Mouse (Mus musculus): ENCODE measurements at regions not wholly inside any gene's neighbourhood (a gene's known extent, or its start where the extent isn't known, plus 50 kb on each side); places are given as distances from the start of the nearest gene placed in this dataset.
"Not testable (repeated sequence)": the region's sequence is repeated elsewhere in the genome, so short reads cannot be mapped to it uniquely, and the experiment has no call there.

- Histone ChIP-seq H3K4me1 (no peaks in the 10 kb centered on the region), H3K9me3 (no peaks in the 10 kb centered on the region), H3K4me2 (replicated peaks) (no peak overlapping the region), H3K27me3 (no peaks in the 10 kb centered on the region), H3K4me3 (no peak overlapping the region), H3K36me3 (no peaks in the 10 kb centered on the region), H3K27ac (replicated peaks) (no peak overlapping the region), H3K9ac (replicated peaks) (no peak overlapping the region)
- 17% methylated on average over 5 of the region's 5 CpGs for WGBS
- no peak for ATAC-seq (replicated peaks)
Observed at GRCm38 (mm10) chr15:90400326-90401280, 176.5 kb downstream of the Alg10b start.

- Histone ChIP-seq H3K4me2 (replicated peaks) (no peak overlapping the region), H3K27ac (replicated peaks) (no peak overlapping the region), H3K9me3 (no peaks in the 10 kb centered on the region), H3K27me3 (no peaks in the 10 kb centered on the region), H3K9ac (replicated peaks) (no peak overlapping the region), H3K4me3 (no peak overlapping the region), H3K36me3 (no peaks in the 10 kb centered on the region), H3K4me1 (0 out of 2 replicates have a peak, but pooled peaks cover 3% of the 10 kb centered on the region)
- ATAC-seq (replicated peaks) = no peak
- WGBS = 93% methylated on average over 2 of the region's 2 CpGs
Observed at GRCm38 (mm10) chr15:90420776-90421175, 196.7 kb downstream of the Alg10b start.

GRCm38 (mm10) chr15:90422122-90422614 is 198.1 kb downstream of the Alg10b start:
- no peak overlapping the region for H3K4me2 ChIP-seq (replicated peaks)

GRCm38 (mm10) chr15:90431048-90431447 is 206.9 kb downstream of the Alg10b start:
- ATAC-seq (replicated peaks); H3K27me3 ChIP-seq: not testable (repeated sequence)
- 96% methylated on average over 3 of the region's 3 CpGs for WGBS

More at GRCm38 (mm10) chr15:90422122-90422614, 198.1 kb downstream of the Alg10b start:
- Histone ChIP-seq H3K27me3 (no peaks in the 10 kb centered on the region), H3K4me3 (no peak overlapping the region), H3K4me1 (0 out of 2 replicates have a peak, but pooled peaks cover 3% of the 10 kb centered on the region), H3K36me3 (no peaks in the 10 kb centered on the region), H3K9ac (replicated peaks) (no peak overlapping the region), H3K9me3 (no peaks in the 10 kb centered on the region), H3K27ac (replicated peaks) (no peak overlapping the region)
- no peak for ATAC-seq (replicated peaks)
- 34% methylated on average over 5 of the region's 5 CpGs for WGBS

GRCm38 (mm10) chr15:90432154-90432553 is 208.0 kb downstream of the Alg10b start:
- Histone ChIP-seq H3K4me1 (no peaks in the 10 kb centered on the region), H3K27ac (replicated peaks) (no peak overlapping the region), H3K27me3 (no peaks in the 10 kb centered on the region), H3K9ac (replicated peaks) (no peak overlapping the region), H3K9me3 (no peaks in the 10 kb centered on the region), H3K4me3 (no peak overlapping the region), H3K36me3 (no peaks in the 10 kb centered on the region), H3K4me2 (replicated peaks) (no peak overlapping the region)
- ATAC-seq (replicated peaks) = no peak
- 64% methylated on average over 2 of the region's 2 CpGs for WGBS

More at GRCm38 (mm10) chr15:90431048-90431447, 206.9 kb downstream of the Alg10b start:
- H3K4me1 ChIP-seq; H3K9ac ChIP-seq (replicated peaks); H3K27ac ChIP-seq (replicated peaks); H3K4me3 ChIP-seq; H3K36me3 ChIP-seq; H3K4me2 ChIP-seq (replicated peaks); H3K9me3 ChIP-seq: not testable (repeated sequence)

GRCm38 (mm10) chr15:90435286-90435685 is 211.2 kb downstream of the Alg10b start:
- H3K27ac ChIP-seq (replicated peaks) = no peak overlapping the region
- WGBS = 65% methylated on average over 5 of the region's 5 CpGs

More at GRCm38 (mm10) chr15:90435286-90435685, 211.2 kb downstream of the Alg10b start:
- H3K27me3 ChIP-seq = no peaks in the 10 kb centered on the region
- ATAC-seq (replicated peaks) = no peak
- no peaks in the 10 kb centered on the region for H3K36me3 ChIP-seq
- no peak overlapping the region for H3K4me3 ChIP-seq
- H3K9me3 ChIP-seq = no peaks in the 10 kb centered on the region
- no peak overlapping the region for H3K9ac ChIP-seq (replicated peaks)
- no peaks in the 10 kb centered on the region for H3K4me1 ChIP-seq
- H3K4me2 ChIP-seq (replicated peaks) = no peak overlapping the region

Data from forebrain, embryonic 15.5 days (tissue).